In the genomic region with DNA sequence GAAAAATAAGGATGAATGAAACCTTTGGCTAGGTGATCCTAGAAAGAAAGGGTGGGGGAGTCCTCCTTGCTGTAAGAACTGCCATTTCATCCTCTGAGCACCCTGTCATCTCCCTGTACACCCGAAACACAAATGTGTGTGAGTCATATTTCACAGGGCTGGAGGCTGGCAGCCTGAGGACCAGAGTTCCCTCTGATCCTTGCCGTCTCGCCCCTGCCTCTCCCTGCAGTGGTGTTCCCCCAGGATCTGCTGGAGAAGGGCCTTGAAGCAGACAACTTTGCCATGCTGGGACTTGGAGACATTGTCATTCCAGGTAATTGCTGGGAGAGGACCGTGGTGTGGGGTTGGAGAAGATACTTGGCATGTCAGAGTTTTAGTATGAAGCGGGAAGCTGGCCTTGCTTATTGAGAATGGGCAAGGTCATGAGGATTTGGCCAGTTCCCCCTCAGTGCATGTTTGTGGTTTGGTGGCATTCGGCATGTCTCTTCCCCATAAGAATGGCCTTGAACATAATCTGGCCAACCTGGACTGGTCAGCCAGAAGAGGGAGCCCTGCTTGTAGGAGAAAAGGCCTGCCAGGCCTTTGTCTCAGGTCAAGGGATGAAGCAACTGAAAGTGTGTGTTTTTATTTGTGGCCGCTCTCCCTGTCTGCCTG, we compare ENCODE assay signal across 9 mouse cellular contexts. TPM values are rescaled to one million over a fixed set of nuclear protein-coding genes. Genes with fewer than 3 reads are reported as not detected.
A peak's percentile ranks its signal among the peaks of the same experiment; 100 is the strongest.
DNase-seq lines count a peak whose midpoint lies in the region; ATAC-seq and TF ChIP-seq lines count a peak whose summit lies in the region.
"Had no signal": no experiment of that assay in that cellular context is flagged by ENCODE, and none has a peak within 500 bp of the region (broad histone marks: within the 10 kb centered on the region; RNA-seq: fewer than 3 reads in every experiment).

No protein-coding gene starts in this region.

- H3K4me3 ChIP-seq in layer of hippocampus, adult 2 months = no peak overlapping the region
- no peak overlapping the region for H3K4me3 ChIP-seq in bone marrow, adult 2 months (replicated peaks; ENCODE audit: control insufficient read depth, low read depth, low read length)
- no peak overlapping the region for H3K4me3 ChIP-seq in kidney, adult 2 months (ENCODE audit: insufficient read depth, low read depth, low read length)
- no peak overlapping the region for H3K4me3 ChIP-seq in midbrain, embryonic 16.5 days (ENCODE audit: low read depth, low read length)
- H3K4me3 ChIP-seq: neural tube, embryonic 12.5 days had no signal

- H3K27ac ChIP-seq in layer of hippocampus, adult 2 months = no peak overlapping the region
- no peak overlapping the region for H3K27ac ChIP-seq in bone marrow, adult 2 months (ENCODE audit: control insufficient read depth, insufficient read depth, low read depth, low read length, poor library complexity)
- no peak overlapping the region for H3K27ac ChIP-seq in kidney, adult 2 months (ENCODE audit: insufficient read depth, low read depth, low read length)
- peak overlapping the region; percentile 38 for H3K27ac ChIP-seq in midbrain, embryonic 16.5 days (ENCODE audit: low read length)
- H3K27ac ChIP-seq: neural tube, embryonic 12.5 days had no signal

- TF ChIP-seq CTCF in layer of hippocampus, adult 2 months (conservative IDR thresholded peaks at IDR 0.05) = peak; percentile 58
- TF ChIP-seq CTCF in bone marrow, adult 2 months (IDR thresholded peaks at IDR 0.05; ENCODE audit: control insufficient read depth, insufficient read depth, low read length) = peak; percentile 25; the same call in 1 of the 2 replicates
- TF ChIP-seq CTCF in kidney, adult 2 months (conservative IDR thresholded peaks at IDR 0.05; ENCODE audit: insufficient read depth, insufficient read length, low read depth, low read length) = peak; percentile 65

- H3K9me3 ChIP-seq in midbrain, embryonic 16.5 days (replicated peaks; ENCODE audit: control insufficient read depth, low read length, poor library complexity, severe bottlenecking) = no peaks in the 10 kb centered on the region; the same call in 1 of the 2 replicates
- H3K9me3 ChIP-seq: neural tube, embryonic 12.5 days had no signal

- no peaks in the 10 kb centered on the region for H3K36me3 ChIP-seq in kidney, adult 2 months (ENCODE audit: control insufficient read depth, insufficient read depth, low read length)
- peaks cover 20% of the 10 kb centered on the region for H3K36me3 ChIP-seq in midbrain, embryonic 16.5 days (ENCODE audit: control insufficient read depth, insufficient read depth, low read length)

- H3K4me1 ChIP-seq in bone marrow, adult 2 months (ENCODE audit: control insufficient read depth, insufficient read depth, low read length) = no peaks in the 10 kb centered on the region
- peaks cover 3% of the 10 kb centered on the region; the same call in 1 of the 2 replicates for H3K4me1 ChIP-seq in kidney, adult 2 months (ENCODE audit: control insufficient read depth, insufficient read depth, low read length)
- H3K4me1 ChIP-seq in midbrain, embryonic 16.5 days (ENCODE audit: control insufficient read depth, insufficient read depth, low read length) = peaks cover 3% of the 10 kb centered on the region; the same call in 1 of the 2 replicates

- TF ChIP-seq POLR2A in bone marrow, adult 2 months (IDR thresholded peaks at IDR 0.05; ENCODE audit: borderline replicate concordance, control insufficient read depth, low read depth, low read length) = no peak
- TF ChIP-seq POLR2A in kidney, adult 2 months (IDR thresholded peaks at IDR 0.05; ENCODE audit: low read depth, low read length) = no peak

- no peak overlapping the region for H3K4me2 ChIP-seq in midbrain, embryonic 16.5 days (ENCODE audit: low read length)
- H3K4me2 ChIP-seq: neural tube, embryonic 12.5 days had no signal

- H3K9ac ChIP-seq in midbrain, embryonic 16.5 days (ENCODE audit: low read depth, low read length) = no peak overlapping the region
- H3K9ac ChIP-seq: neural tube, embryonic 12.5 days had no signal

- ATAC-seq in midbrain, embryonic 16.5 days = no peak

- 72% methylated on average over 7 of the region's 7 CpGs for WGBS in bone marrow, adult 2 months
- WGBS in kidney, adult 2 months = 62% methylated on average over 7 of the region's 7 CpGs
- 78% methylated on average over 7 of the region's 7 CpGs for WGBS in midbrain, embryonic 16.5 days

- H3K27me3 ChIP-seq in kidney, adult 2 months (replicated peaks; ENCODE audit: control insufficient read depth, insufficient read depth, low read length) = no peaks in the 10 kb centered on the region
- H3K27me3 ChIP-seq in midbrain, embryonic 16.5 days (ENCODE audit: control insufficient read depth, insufficient read depth, low read depth, low read length) = no peaks in the 10 kb centered on the region
- H3K27me3 ChIP-seq: neural tube, embryonic 12.5 days had no signal

- DNase-seq in layer of hippocampus, adult 2 months (ENCODE audit: low spot score in 2 of 2) = no peak
- DNase-seq in layer of hippocampus, adult 11-12 months (ENCODE audit: low spot score) = no peak
- peak; percentile 64 for DNase-seq in kidney, adult 2 months
- no peak for DNase-seq in right cerebral cortex, postnatal 36 days (ENCODE audit: low spot score in 2 of 2)
- no peak for DNase-seq in gastrocnemius, postnatal 25 days
- no peak for DNase-seq in spleen, adult 12 weeks (ENCODE audit: low spot score)

RNA-seq across cellular contexts. Expression of gene Mcts2, which starts 4.9 kb away (rescaled TPM):
- 10 to 100 TPM; 18.8 to 20.8 TPM for total RNA-seq in layer of hippocampus, adult 2 months (2021)
- polyA plus RNA-seq in bone marrow, adult 2 months (2011; ENCODE audit: insufficient read depth, insufficient read length, low replicate concordance, missing spikeins) = 1.8 and 12.9 TPM in 2 replicates
- 8.4 and 10.1 TPM in 2 replicates for polyA plus RNA-seq in kidney, adult 2 months (2012; rRNA removed)
- 31.1 and 34.4 TPM in 2 replicates for polyA plus RNA-seq in midbrain, embryonic 16.5 days (2015; fragmentation: Nextera tagmentation; extraction: Ambion mirVana)
- total RNA-seq in gastrocnemius, postnatal 25 days (2021) = 10 to 100 TPM; 11.3 to 11.5 TPM

RNA-seq across cellular contexts. Expression of gene H13, which starts 22.4 kb away (rescaled TPM):
- 10 to 100 TPM; 71.5 to 73.3 TPM for total RNA-seq in layer of hippocampus, adult 2 months (2021)
- polyA plus RNA-seq in bone marrow, adult 2 months (2011; ENCODE audit: insufficient read depth, insufficient read length, low replicate concordance, missing spikeins) = 37.9 and 71.3 TPM in 2 replicates
- 129 and 161 TPM in 2 replicates for polyA plus RNA-seq in kidney, adult 2 months (2012; rRNA removed)
- polyA plus RNA-seq in midbrain, embryonic 16.5 days (2015; fragmentation: Nextera tagmentation; extraction: Ambion mirVana) = 181 and 187 TPM in 2 replicates
- 10 to 100 TPM; 29.5 to 38.6 TPM for total RNA-seq in gastrocnemius, postnatal 25 days (2021)

RNA-seq across cellular contexts. Expression of gene Id1, which starts 44.4 kb away (rescaled TPM):
- 10 to 100 TPM; 23.5 to 25.4 TPM for total RNA-seq in layer of hippocampus, adult 2 months (2021)
- polyA plus RNA-seq in bone marrow, adult 2 months (2011; ENCODE audit: insufficient read depth, insufficient read length, low replicate concordance, missing spikeins) = 4.2 and 15.9 TPM in 2 replicates
- 156 and 235 TPM in 2 replicates for polyA plus RNA-seq in kidney, adult 2 months (2012; rRNA removed)
- polyA plus RNA-seq in midbrain, embryonic 16.5 days (2015; fragmentation: Nextera tagmentation; extraction: Ambion mirVana) = 23.7 and 35.7 TPM in 2 replicates
- total RNA-seq in gastrocnemius, postnatal 25 days (2021) = 10 to 100 TPM in 1 of 2 experiments, 1 to 10 TPM in 1; 9.7 to 14.0 TPM
